Mouse (Mus musculus): ENCODE data around the gene Klhdc8a.

Klhdc8a gene

GRCm38 (mm10) chr1:132291706-132292105 is 6.7 kb upstream of the Klhdc8a start:
- no peak for DNase-seq

- no peak for DNase-seq
These were observed 5.9 kb upstream of the Klhdc8a start for GRCm38 (mm10) chr1:132292318-132293129.

- DNase-seq, result no peak
These were observed 2.9 kb upstream of the Klhdc8a start for GRCm38 (mm10) chr1:132295506-132295905.

DNA sequence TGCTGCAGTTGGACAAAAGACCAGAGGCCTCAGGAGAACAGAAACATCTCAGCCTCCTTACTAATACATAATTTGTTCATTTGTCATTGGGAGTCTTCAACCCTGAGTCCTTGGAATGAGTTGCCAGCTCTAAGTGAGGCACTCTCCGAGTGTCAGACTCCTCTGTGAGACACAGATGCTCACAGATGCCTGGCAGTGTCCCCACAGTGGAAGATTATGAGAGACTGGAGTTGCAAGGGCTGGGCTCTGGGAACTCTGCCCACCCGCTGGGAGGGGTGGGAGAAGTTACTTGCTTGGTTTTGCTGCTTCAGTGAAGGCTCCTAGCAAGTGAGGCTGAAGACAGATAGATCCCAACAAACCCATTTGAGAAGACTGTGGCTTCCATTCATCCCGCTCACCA is 2.4 kb upstream of the Klhdc8a start:
- DNase-seq, result no peak

DNA sequence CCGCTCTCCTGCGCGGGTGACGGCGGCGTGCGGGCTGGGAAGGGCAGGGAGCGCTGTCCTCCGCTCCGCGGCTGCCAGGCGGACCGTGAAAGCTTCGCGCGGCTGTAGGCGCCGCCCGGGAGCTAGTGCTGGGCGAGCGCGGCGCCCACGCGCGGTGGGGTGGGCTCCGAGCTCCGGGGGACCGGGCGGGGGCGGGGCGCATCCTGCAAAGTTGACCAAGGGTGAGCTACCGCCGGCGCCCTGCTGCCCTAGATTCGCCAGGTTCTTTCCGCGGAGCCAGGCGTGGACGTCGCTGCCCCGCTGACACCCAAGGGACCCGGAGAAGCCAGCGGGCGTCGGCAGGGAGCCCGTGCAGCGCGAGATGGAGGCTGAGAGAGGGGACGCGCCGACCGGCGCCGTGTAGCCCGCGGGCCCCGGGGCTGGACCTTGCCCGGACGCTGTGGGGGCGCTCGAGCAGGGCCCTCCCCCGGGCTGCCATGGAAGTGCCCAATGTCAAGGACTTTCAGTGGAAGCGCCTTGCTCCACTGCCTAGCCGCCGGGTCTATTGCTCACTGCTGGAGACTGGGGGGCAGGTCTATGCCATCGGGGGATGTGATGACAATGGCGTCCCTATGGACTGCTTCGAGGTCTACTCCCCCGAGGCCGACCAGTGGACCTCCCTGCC is 507 bp downstream of the Klhdc8a start:
- no peak for DNase-seq

- no peak for DNase-seq
These were observed 1.3 kb downstream of the Klhdc8a start for GRCm38 (mm10) chr1:132299744-132300143.

GRCm38 (mm10) chr1:132301242-132301641 is 2.8 kb downstream of the Klhdc8a start:
- DNase-seq, result no peak

GRCm38 (mm10) chr1:132302341-132302866 is 4.0 kb downstream of the Klhdc8a start:
- DNase-seq, result no peak

GRCm38 (mm10) chr1:132304618-132305214 is 6.3 kb downstream of the Klhdc8a start:
- DNase-seq, result no peak

DNA sequence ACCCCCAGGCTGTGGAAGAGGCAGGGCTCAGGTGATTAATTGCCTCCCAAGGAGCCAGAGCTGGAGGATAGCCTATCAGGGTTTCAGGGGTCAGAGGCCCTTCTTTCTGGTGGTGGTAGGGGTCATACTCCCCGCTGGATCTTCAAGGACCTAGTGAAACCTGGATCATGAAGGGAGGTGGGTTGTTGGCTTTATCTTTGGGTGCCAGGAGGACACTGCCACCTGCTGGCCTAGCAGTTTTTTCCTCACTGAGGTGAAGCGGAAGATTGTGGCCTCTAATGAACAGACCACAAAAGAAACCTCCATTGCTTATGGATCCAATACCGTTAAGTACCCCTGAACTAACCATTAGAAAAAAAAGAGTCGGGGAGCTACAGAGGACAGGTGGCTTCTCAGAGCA is 7.7 kb downstream of the Klhdc8a start:
- peak; percentile 47 for DNase-seq

GRCm38 (mm10) chr1:132306808-132307207 is 8.4 kb downstream of the Klhdc8a start:
- no peak for DNase-seq

GRCm38 (mm10) chr1:132307962-132308361 is 9.5 kb downstream of the Klhdc8a start:
- DNase-seq, result no peak

DNA sequence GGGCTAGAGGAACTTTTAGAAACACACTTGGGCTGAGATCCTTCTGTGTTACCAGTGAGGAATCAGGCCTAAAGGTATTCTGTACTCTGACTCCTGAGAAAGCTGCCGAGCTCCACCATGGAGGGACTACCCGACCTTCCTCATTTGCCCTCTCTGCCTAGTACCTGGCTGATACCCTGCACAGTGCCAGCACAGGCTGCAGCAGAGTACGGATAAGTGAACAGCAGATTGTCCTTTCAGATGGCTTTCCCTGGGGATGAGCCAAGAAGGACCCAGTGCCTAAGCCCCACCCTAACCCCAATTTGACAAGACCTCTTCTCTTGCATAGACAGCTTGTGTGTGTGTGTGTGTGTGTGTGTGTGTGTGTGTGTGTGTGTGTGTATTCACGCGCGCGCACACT is 10.2 kb downstream of the Klhdc8a start:
- DNase-seq, result no peak

- no peak for DNase-seq
These were observed 12.3 kb downstream of the Klhdc8a start for GRCm38 (mm10) chr1:132310754-132311153.

- DNase-seq, result no peak
These were observed 12.9 kb downstream of the Klhdc8a start for GRCm38 (mm10) chr1:132311174-132311859.

DNA sequence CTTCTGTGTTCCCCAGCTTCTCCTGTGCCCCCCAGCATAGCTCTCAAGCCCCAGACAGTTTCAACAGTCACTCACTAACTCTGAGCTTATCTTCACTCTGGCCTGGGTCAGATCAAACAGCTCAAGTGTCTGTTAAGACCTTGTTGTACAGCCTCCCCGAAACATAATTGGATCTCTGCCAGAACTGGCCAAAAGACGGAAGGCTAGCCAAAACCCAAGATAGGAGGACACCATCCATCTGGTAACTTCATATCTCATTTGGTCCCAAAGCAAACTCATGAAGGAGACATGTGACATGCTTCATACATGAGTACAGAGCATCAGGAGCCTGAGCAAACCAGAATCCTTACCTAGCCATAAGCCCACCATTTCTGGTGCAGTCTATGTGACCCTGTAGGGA is 13.6 kb downstream of the Klhdc8a start:
- no peak for DNase-seq

- DNase-seq, result peak; percentile 56
These were observed 14.3 kb downstream of the Klhdc8a start for GRCm38 (mm10) chr1:132312703-132313102.

DNA sequence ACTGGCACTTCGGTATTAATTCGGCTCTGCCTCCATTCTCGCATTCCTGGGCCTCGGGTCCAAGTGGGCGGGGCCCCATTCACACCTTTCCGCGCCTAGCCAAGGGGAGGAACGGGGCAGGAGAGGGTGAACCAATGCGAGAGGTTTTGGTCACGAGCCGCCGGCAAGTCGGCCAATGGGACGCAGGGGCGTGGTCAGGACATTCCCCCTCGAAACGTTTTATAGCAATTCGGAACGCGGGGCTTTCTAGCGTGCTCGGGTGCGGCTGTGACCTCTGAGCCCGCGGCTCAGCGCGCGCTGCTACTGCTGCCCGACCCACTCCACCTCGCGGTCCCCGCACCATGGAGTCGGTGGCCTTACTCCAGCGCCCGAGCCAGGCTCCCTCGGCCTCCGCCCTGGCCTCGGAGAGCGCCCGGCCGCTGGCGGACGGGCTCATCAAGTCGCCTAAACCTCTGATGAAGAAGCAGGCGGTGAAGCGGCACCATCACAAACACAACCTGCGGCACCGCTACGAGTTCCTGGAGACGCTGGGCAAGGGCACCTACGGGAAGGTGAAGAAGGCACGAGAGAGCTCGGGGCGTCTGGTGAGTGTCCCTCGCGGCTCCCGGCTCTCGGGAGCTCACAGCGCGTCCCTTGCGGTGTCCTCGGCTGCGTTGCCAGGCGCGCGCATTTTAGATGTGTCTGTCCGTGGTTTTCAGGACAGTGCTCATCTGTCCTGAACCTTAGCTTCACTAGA is 17.6 kb downstream of the Klhdc8a start, which contains the start of gene Nuak2:
Gene Nuak2, plus strand, starts transcription at position 238 of the 736 bp plus-strand sequence.
- DNase-seq, result peak; percentile 80

GRCm38 (mm10) chr1:132316625-132316994 is 18.2 kb downstream of the Klhdc8a start:
- DNase-seq, result no peak

- DNase-seq, result no peak
These were observed 19.0 kb downstream of the Klhdc8a start for GRCm38 (mm10) chr1:132317413-132317812.

GRCm38 (mm10) chr1:132317894-132318863 is 19.8 kb downstream of the Klhdc8a start:
- DNase-seq, result no peak

Data from cerebellum, adult 8-10 months (tissue).